Mouse (Mus musculus) ES-Bruce4 (cell line): Measurements from ENCODE around the gene Unc5b.

Source experiments
- CTCF ChIP-seq: IDR thresholded peaks from one replicate; pipeline ENCODE4 v1.8.1; 2011; ENCODE audit warnings: low read depth, low read length
- EP300 ChIP-seq: IDR thresholded peaks from 2 replicates; pipeline ENCODE4 v1.6.1; 2011; ENCODE audit warnings: low read depth, low read length; ENCODE audit not compliant: insufficient read depth
- POLR2A ChIP-seq: IDR thresholded peaks from one replicate; pipeline ENCODE4 v1.8.1; 2011; ENCODE audit warnings: low read length; ENCODE audit not compliant: insufficient read depth

GRCm38 (mm10) chr10:60875011-60875410 lies 43.6 kb upstream of the Unc5b start:
- TF ChIP-seq POLR2A (no peak), CTCF (no peak), EP300 (no peak)
